Mouse (Mus musculus): Measurements from ENCODE around the gene 4921539E11Rik. TPM values are rescaled to one million over a fixed set of nuclear protein-coding genes. Genes with fewer than 3 reads are reported as not detected.

The 4921539E11Rik gene
- polyA plus RNA-seq, 1 experiment from 2014 or later = not detected

- Histone ChIP-seq H3K27ac (replicated peaks) (no peak overlapping the region), H3K36me3 (replicated peaks) (no peaks in the 10 kb centered on the region), H3K4me3 (no peak overlapping the region), H3K27me3 (replicated peaks; ENCODE audit: low read depth, poor library complexity, severe bottlenecking) (no peaks in the 10 kb centered on the region), H3K4me1 (no peaks in the 10 kb centered on the region), H3K9me3 (no peaks in the 10 kb centered on the region)
- peak; percentile 8 for DNase-seq (ENCODE audit: low spot score)
- WGBS = 76% methylated on average over 7 of the region's 8 CpGs
Observed at GRCm38 (mm10) chr4:103273021-103273420, 17.6 kb downstream of the 4921539E11Rik start.

DNA sequence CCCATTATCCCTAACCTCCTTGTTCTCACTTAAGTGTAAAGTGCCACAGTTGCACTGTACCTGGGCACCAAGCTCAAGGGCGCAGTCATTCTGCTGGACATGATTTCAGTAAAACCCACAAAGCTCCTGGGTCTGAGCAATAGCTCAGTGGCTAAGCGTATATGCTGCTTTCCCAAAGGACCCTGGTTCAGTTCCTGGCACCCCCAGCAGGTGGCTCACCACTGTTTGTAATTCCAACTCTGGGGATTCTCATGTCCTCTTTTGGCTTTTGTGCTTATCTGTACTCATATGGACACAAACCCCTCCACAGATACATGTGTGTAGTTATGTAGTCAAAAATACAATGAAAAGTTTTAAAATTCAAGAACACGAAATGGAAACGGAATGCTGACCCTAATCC is 21.3 kb downstream of the 4921539E11Rik start:
- Histone ChIP-seq H3K27me3 (replicated peaks; ENCODE audit: low read depth, poor library complexity, severe bottlenecking) (no peaks in the 10 kb centered on the region), H3K9me3 (no peaks in the 10 kb centered on the region), H3K4me3 (no peak overlapping the region), H3K36me3 (replicated peaks) (no peaks in the 10 kb centered on the region), H3K27ac (replicated peaks) (no peak overlapping the region), H3K4me1 (no peaks in the 10 kb centered on the region)
- DNase-seq (ENCODE audit: low spot score) = peak; percentile 10
- WGBS = 76% methylated on average over 4 of the region's 4 CpGs

DNA sequence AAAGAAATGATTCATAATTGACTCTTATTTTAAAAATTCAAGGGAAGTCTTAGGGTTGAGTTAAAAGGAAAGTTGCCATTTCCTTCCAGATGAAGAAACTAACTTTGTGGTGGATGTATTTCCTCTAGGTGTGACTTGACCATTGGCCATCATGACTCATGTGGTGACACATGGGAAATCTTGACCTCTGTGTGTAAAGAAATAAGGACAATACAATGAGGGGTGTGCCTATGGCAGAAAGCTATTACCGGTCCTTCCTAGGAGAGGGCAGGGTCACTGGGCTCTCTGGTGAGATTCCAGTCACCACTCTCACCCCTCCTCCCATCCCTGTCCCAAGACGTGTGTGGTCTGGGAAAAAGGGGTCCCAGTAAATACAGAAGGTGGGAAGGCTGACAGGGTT is 25.5 kb downstream of the 4921539E11Rik start:
- H3K4me3 ChIP-seq = no peak overlapping the region
- 61% methylated on average over 2 of the region's 2 CpGs for WGBS
- no peak overlapping the region for H3K27ac ChIP-seq (replicated peaks)
- H3K4me1 ChIP-seq = no peaks in the 10 kb centered on the region
- H3K36me3 ChIP-seq (replicated peaks) = no peaks in the 10 kb centered on the region
- DNase-seq (ENCODE audit: low spot score) = no peak
- H3K27me3 ChIP-seq (replicated peaks; ENCODE audit: low read depth, poor library complexity, severe bottlenecking) = no peaks in the 10 kb centered on the region
- no peaks in the 10 kb centered on the region for H3K9me3 ChIP-seq

DNA sequence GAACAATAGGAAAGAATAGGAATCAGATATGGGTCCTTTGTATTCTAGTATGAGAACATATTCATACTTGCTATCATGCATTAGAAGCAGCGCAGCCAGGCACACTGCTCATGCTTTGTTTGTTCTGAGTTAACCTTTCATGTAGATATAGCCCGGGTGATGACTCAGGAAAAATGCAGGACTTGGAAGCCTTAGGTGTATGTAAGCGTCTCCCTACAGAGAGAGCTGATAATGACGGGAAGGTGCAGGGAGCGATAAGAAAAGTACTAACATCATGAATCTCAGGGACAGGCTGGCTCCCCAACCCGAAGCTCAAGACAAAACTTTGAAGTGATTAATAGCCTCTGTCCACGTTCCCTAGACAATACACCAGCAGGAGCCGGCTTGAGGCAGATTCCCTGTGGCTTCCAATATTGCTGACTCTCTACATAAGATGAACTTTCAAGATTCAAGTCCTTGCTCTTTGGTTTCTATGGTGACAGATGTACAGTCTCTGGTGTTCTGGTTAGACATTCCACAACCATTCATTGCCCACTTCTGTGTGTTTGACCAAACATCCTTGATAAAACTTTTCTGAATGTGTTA is 26.8 kb downstream of the 4921539E11Rik start:
- 57% methylated on average over 8 of the region's 8 CpGs for WGBS
- Histone ChIP-seq H3K4me3 (no peak overlapping the region), H3K27ac (replicated peaks) (no peak overlapping the region), H3K9me3 (no peaks in the 10 kb centered on the region), H3K36me3 (replicated peaks) (no peaks in the 10 kb centered on the region), H3K4me1 (no peaks in the 10 kb centered on the region), H3K27me3 (replicated peaks; ENCODE audit: low read depth, poor library complexity, severe bottlenecking) (no peaks in the 10 kb centered on the region)
- no peak for DNase-seq (ENCODE audit: low spot score)

- H3K27me3 ChIP-seq (replicated peaks; ENCODE audit: low read depth, poor library complexity, severe bottlenecking) = no peaks in the 10 kb centered on the region
Observed at GRCm38 (mm10) chr4:103263378-103263777, 27.3 kb downstream of the 4921539E11Rik start.

GRCm38 (mm10) chr4:103258817-103259216 is 31.8 kb downstream of the 4921539E11Rik start:
- whole genome bisulfite sequencing = 86% methylated on average over 3 of the region's 3 CpGs
- no peak overlapping the region for H3K4me3 ChIP-seq
- no peak for DNase-seq (ENCODE audit: low spot score)
- no peaks in the 10 kb centered on the region for H3K4me1 ChIP-seq
- H3K9me3 ChIP-seq = no peaks in the 10 kb centered on the region
- H3K36me3 ChIP-seq (replicated peaks) = no peaks in the 10 kb centered on the region
- no peak overlapping the region for H3K27ac ChIP-seq (replicated peaks)
- no peaks in the 10 kb centered on the region for H3K27me3 ChIP-seq (replicated peaks; ENCODE audit: low read depth, poor library complexity, severe bottlenecking)

More at GRCm38 (mm10) chr4:103263378-103263777, 27.3 kb downstream of the 4921539E11Rik start:
- H3K9me3 ChIP-seq = no peaks in the 10 kb centered on the region
- H3K36me3 ChIP-seq (replicated peaks) = no peaks in the 10 kb centered on the region
- WGBS = 77% methylated on average over 5 of the region's 5 CpGs
- no peak overlapping the region for H3K4me3 ChIP-seq
- no peaks in the 10 kb centered on the region for H3K4me1 ChIP-seq
- H3K27ac ChIP-seq (replicated peaks) = no peak overlapping the region
- DNase-seq (ENCODE audit: low spot score) = no peak

- DNase-seq (ENCODE audit: low spot score) = no peak
- H3K27me3 ChIP-seq (replicated peaks; ENCODE audit: low read depth, poor library complexity, severe bottlenecking) = no peaks in the 10 kb centered on the region
- H3K4me1 ChIP-seq = no peaks in the 10 kb centered on the region
- H3K4me3 ChIP-seq = no peak overlapping the region
- H3K9me3 ChIP-seq = no peaks in the 10 kb centered on the region
- H3K36me3 ChIP-seq (replicated peaks) = no peaks in the 10 kb centered on the region
- 83% methylated on average over 4 of the region's 4 CpGs for WGBS
- H3K27ac ChIP-seq (replicated peaks) = no peak overlapping the region
Observed at GRCm38 (mm10) chr4:103253846-103254245, 36.8 kb downstream of the 4921539E11Rik start.

DNA sequence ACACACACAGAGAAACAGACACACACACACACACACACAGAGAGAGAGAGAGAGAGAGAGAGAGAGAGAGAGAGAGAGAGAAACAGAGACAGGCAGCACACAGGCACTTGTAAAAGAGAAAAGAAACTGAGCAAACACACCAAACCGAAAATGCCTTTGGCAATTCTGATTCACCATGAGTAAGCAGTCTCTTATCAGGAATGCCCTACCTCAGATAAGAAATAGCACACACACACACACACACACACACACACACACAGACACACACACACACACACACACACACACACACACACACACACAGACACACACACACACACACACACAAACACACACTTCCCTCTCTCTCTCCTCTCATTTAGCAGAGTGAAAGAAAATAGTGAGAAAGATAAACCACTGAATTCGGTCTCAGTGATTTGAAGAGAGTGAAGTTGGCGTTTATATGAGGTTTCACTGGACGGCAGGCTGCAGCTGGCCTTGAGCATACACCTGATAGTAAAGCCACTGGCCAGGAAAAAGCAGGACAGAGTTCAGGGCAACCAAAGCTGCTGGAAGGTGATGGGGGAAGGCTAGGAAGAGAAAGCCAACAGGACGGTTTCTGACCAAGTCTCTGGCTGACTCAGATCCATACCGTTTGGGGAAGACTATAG is 41.1 kb downstream of the 4921539E11Rik start:
- 69% methylated on average over 6 of the region's 6 CpGs for WGBS
- Histone ChIP-seq H3K9me3 (no peaks in the 10 kb centered on the region), H3K4me3 (no peak overlapping the region), H3K36me3 (replicated peaks) (no peaks in the 10 kb centered on the region), H3K27me3 (replicated peaks; ENCODE audit: low read depth, poor library complexity, severe bottlenecking) (no peaks in the 10 kb centered on the region), H3K4me1 (no peaks in the 10 kb centered on the region), H3K27ac (replicated peaks) (no peak overlapping the region)
- DNase-seq (ENCODE audit: low spot score) = no peak

DNA sequence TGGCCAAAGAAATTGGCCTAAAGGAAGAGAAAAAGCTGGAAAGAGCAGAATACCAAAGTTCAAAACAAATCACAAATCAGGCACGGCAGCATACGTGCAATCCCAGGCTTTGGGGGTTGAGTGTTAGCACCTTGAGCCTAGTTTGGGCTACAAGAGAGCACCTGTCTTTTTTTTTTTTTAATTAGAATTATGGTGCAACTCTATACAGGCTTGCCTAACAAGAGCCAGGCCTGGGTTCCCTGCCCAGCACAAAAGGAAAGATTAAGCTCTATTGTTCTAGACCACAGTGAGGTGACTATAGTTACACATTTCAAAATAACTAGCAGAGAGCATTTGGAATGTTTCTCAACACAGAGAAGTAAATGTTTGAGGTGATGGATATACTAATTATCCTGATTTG is 42.9 kb downstream of the 4921539E11Rik start:
- Histone ChIP-seq H3K4me3 (no peak overlapping the region), H3K27me3 (replicated peaks; ENCODE audit: low read depth, poor library complexity, severe bottlenecking) (no peaks in the 10 kb centered on the region), H3K9me3 (no peaks in the 10 kb centered on the region), H3K4me1 (no peaks in the 10 kb centered on the region), H3K36me3 (replicated peaks) (no peaks in the 10 kb centered on the region), H3K27ac (replicated peaks) (no peak overlapping the region)
- no peak for DNase-seq (ENCODE audit: low spot score)
- WGBS = 89% methylated on average over 2 of the region's 2 CpGs

DNA sequence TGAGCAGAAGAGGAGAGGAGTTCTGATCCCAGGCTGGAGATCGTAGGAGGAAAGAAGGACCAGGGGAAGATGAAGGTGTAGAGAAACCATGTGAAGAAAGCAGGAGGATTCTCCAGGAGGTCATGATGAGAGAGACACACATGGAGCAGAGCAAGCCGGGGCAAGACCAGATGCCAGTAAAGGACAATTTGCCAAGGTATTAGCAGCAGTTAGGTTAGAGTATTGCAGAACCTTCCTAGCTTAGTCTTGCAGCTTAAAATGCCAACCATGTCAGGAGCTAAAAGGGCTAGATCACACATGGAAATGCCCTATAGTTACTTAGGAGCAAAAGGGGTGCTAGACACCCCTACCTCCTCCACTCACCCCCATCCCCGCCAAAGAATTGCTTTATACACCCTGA is 43.4 kb downstream of the 4921539E11Rik start:
- DNase-seq (ENCODE audit: low spot score) = no peak
- Histone ChIP-seq H3K4me1 (no peaks in the 10 kb centered on the region), H3K27ac (replicated peaks) (no peak overlapping the region), H3K36me3 (replicated peaks) (no peaks in the 10 kb centered on the region), H3K27me3 (replicated peaks; ENCODE audit: low read depth, poor library complexity, severe bottlenecking) (no peaks in the 10 kb centered on the region), H3K4me3 (no peak overlapping the region), H3K9me3 (no peaks in the 10 kb centered on the region)
- 86% methylated on average over 3 of the region's 3 CpGs for WGBS

DNA sequence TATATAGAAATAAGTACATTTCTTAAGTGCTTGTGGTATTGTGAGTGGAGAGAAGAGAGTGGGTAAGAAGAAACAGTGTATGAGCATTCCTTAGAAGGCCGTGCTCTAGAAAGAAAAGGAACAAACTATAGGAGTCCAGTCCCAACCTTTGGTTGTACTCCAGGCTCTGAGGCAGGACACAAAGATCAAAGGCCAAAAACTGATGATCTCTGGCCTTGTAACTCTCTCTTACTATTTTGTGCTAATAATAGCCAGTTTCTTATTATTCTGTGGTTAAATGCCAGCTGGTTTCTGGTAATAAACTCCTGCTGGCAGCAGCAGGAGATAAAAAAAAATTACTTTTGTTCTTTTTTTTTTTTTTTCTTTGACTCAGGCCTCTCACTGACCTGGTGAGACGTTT is 58.5 kb downstream of the 4921539E11Rik start:
- H3K36me3 ChIP-seq (replicated peaks) = no peaks in the 10 kb centered on the region
- 57% methylated on average over 2 of the region's 2 CpGs for WGBS
- H3K4me3 ChIP-seq = no peak overlapping the region
- no peak for DNase-seq (ENCODE audit: low spot score)
- no peaks in the 10 kb centered on the region for H3K4me1 ChIP-seq
- 0 out of 2 replicates have a peak, but pooled peaks cover 4% of the 10 kb centered on the region for H3K9me3 ChIP-seq
- no peaks in the 10 kb centered on the region for H3K27me3 ChIP-seq (replicated peaks; ENCODE audit: low read depth, poor library complexity, severe bottlenecking)
- no peak overlapping the region for H3K27ac ChIP-seq (replicated peaks)

DNA sequence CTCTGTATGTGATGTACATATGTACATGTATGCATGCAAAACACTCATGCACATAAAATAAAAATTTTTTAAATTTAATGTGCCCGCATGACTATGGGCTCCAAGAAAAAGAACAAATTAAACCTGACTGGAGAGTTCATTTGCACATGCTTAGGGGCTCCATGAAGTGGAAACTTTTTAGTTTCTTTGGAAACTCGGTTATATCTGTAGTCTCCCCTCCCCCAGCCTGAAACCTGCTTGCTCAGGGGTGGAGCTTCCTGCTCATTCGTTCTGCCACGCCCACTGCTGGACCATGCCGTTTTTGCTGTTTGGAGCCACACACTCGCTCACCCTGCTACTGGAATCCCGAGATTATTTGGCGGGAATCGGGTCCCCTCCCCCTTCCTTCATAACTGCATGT is 67.8 kb downstream of the 4921539E11Rik start:
- Histone ChIP-seq H3K27ac (replicated peaks) (no peak overlapping the region), H3K4me3 (no peak overlapping the region), H3K9me3 (no peaks in the 10 kb centered on the region), H3K27me3 (replicated peaks; ENCODE audit: low read depth, poor library complexity, severe bottlenecking) (no peaks in the 10 kb centered on the region), H3K4me1 (peaks cover 34% of the 10 kb centered on the region), H3K36me3 (replicated peaks) (no peaks in the 10 kb centered on the region)
- no peak for DNase-seq (ENCODE audit: low spot score)
- WGBS = 43% methylated on average over 9 of the region's 9 CpGs

DNA sequence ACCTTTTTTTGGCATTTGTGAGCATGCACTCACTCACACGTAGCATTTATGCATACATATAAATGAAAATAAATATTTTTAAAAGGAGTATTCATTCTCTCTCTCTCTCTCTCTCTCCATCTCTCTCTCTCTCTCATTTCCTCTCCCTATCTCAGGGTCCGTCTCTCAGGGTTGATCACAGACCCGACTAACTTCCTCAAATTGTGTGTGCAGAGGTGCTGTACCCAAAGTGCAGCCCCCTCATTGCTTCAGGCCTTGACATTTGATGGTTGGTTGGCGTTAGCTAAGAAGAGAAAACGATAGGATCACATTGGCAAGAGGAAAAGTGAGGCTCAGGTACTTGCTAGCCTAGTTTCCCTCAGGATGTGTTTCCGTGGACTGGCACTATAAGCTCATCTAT is 68.9 kb downstream of the 4921539E11Rik start:
- H3K9me3 ChIP-seq = no peaks in the 10 kb centered on the region
- no peak for DNase-seq (ENCODE audit: low spot score)
- no peak overlapping the region for H3K27ac ChIP-seq (replicated peaks)
- peaks cover 34% of the 10 kb centered on the region for H3K4me1 ChIP-seq
- 79% methylated on average over 6 of the region's 6 CpGs for WGBS
- H3K36me3 ChIP-seq (replicated peaks) = no peaks in the 10 kb centered on the region
- no peak overlapping the region for H3K4me3 ChIP-seq
- no peaks in the 10 kb centered on the region for H3K27me3 ChIP-seq (replicated peaks; ENCODE audit: low read depth, poor library complexity, severe bottlenecking)

All from embryonic facial prominence, embryonic 10.5 days (tissue).